Mouse (Mus musculus) heart, embryonic 16.5 days (tissue): ENCODE measurements around the gene Sell. TPM values are rescaled to one million over a fixed set of nuclear protein-coding genes. Genes with fewer than 3 reads are reported as not detected.

Experiments
- ATAC-seq: fragments of 200-750 bp; cut with Nextera tagmentation; replicated peaks from 2 replicates; pipeline ENCODE4 v1.8.0; 2017; ENCODE audit warnings: moderate number of reproducible peaks; ENCODE audit not compliant: insufficient read depth, low FRiP score; ENCODE audit errors: extremely low read depth
- H3K27ac ChIP-seq: fragments of 300-500 bp; sonication (generic); 2 replicates; pipeline ENCODE4 v1.5.1; 2014; ENCODE audit warnings: mild to moderate bottlenecking, low read length, control low read depth, moderate library complexity
- H3K27me3 ChIP-seq: fragments of 300-500 bp; sonication (generic); 2 replicates; pipeline ENCODE4 v1.6.1; 2014; ENCODE audit warnings: low read length, mixed read lengths; ENCODE audit not compliant: control insufficient read depth, insufficient read depth
- H3K36me3 ChIP-seq: fragments of 300-500 bp; sonication (generic); 2 replicates; pipeline ENCODE4 v1.6.1; 2014; ENCODE audit not compliant: control insufficient read depth, insufficient read depth
- H3K4me1 ChIP-seq: fragments of 300-500 bp; sonication (generic); 2 replicates; pipeline ENCODE4 v1.6.1; 2014; ENCODE audit warnings: low read length, mixed read lengths; ENCODE audit not compliant: control insufficient read depth, insufficient read depth
- H3K4me2 ChIP-seq: fragments of 300-500 bp; sonication (generic); 2 replicates; pipeline ENCODE4 v1.6.1; 2014; ENCODE audit warnings: low read depth, mild to moderate bottlenecking, control low read depth, low read length
- H3K4me3 ChIP-seq: fragments of 300-500 bp; sonication (generic); 2 replicates; pipeline ENCODE4 v1.5.1; 2014; ENCODE audit warnings: mild to moderate bottlenecking, control low read depth, low read length
- H3K9ac ChIP-seq: fragments of 300-500 bp; sonication (generic); 2 replicates; pipeline ENCODE4 v1.6.1; 2014; ENCODE audit warnings: low read length, control low read depth
- H3K9me3 ChIP-seq: fragments of 300-500 bp; sonication (generic); replicated peaks from 2 replicates; pipeline ENCODE4 v1.6.1; 2016; ENCODE audit warnings: low read length; ENCODE audit not compliant: control insufficient read depth
- WGBS: fragments of 180-500 bp; shearing (Covaris S2); extraction: QIAGEN DNeasy Blood & Tissue Kit; methylation state at CpG from one replicate; pipeline ENCODE4 v1.1.7; 2014; 5-methylcytosine and 5-hydroxymethylcytosine counted together
- polyA plus RNA-seq: library from polyadenylated mRNA; unstranded; fragments of >200 nt; fragmentation: Nextera tagmentation; extraction: Ambion mirVana; gene quantifications from 2 replicates; pipeline ENCODE4 v1.2.1, GENCODE M21; 2015

Gene Sell
- polyA plus RNA-seq, 1 experiment from 2014 or later: 21.8 TPM

- no peak for ATAC-seq
- no peak overlapping the region for H3K4me2 ChIP-seq
- H3K36me3 ChIP-seq: no peaks in the 10 kb centered on the region
These were observed 8.7 kb downstream of the Sell start for GRCm38 (mm10) chr1:164070461-164070860.

GRCm38 (mm10) chr1:164071111-164071510 lies 9.3 kb downstream of the Sell start:
- Histone ChIP-seq H3K4me3 (no peak overlapping the region), H3K4me1 (no peaks in the 10 kb centered on the region), H3K9me3 (no peaks in the 10 kb centered on the region), H3K9ac (no peak overlapping the region), H3K27ac (peak overlapping the region; percentile 18; the same call in 1 of the 2 replicates), H3K27me3 (no peaks in the 10 kb centered on the region), H3K4me2 (no peak overlapping the region), H3K36me3 (no peaks in the 10 kb centered on the region)
- WGBS: 69% methylated on average over 7 of the region's 7 CpGs
- no peak for ATAC-seq

More at GRCm38 (mm10) chr1:164070461-164070860, 8.7 kb downstream of the Sell start:
- Histone ChIP-seq H3K9ac (no peak overlapping the region), H3K4me3 (no peak overlapping the region), H3K4me1 (no peaks in the 10 kb centered on the region), H3K27ac (no peak overlapping the region), H3K9me3 (no peaks in the 10 kb centered on the region), H3K27me3 (no peaks in the 10 kb centered on the region)
- 78% methylated on average over 4 of the region's 4 CpGs for WGBS

GRCm38 (mm10) chr1:164072001-164072400 lies 10.2 kb downstream of the Sell start:
- no peaks in the 10 kb centered on the region for H3K9me3 ChIP-seq
- H3K36me3 ChIP-seq: no peaks in the 10 kb centered on the region
- H3K4me3 ChIP-seq: no peak overlapping the region
- H3K9ac ChIP-seq: no peak overlapping the region
- no peaks in the 10 kb centered on the region for H3K27me3 ChIP-seq
- H3K27ac ChIP-seq: peak overlapping the region; percentile 59
- no peak overlapping the region for H3K4me2 ChIP-seq
- ATAC-seq: no peak
- no peaks in the 10 kb centered on the region for H3K4me1 ChIP-seq
- WGBS: 78% methylated on average over 4 of the region's 4 CpGs

DNA sequence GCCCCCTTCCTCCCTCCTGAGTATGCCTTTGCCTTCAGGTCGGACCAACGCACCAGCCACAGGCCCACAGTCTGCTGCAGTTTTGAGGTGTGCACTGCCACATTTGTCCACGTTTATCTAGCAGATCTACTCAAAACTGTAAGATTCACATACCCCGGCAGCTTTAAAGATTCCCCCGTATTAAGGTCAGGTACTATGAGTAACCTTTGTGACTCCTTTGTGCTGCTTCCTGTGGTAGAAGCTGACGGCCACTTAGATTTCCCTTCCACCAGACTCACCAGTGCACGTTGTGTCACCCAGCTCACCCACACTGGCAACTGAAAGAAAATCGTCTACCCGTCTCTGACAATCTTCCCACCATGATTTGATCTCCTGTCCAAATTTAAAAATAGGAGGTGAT lies 11.3 kb downstream of the Sell start:
- WGBS: 80% methylated on average over 9 of the region's 9 CpGs
- Histone ChIP-seq H3K27me3 (no peaks in the 10 kb centered on the region), H3K36me3 (no peaks in the 10 kb centered on the region), H3K9ac (no peak overlapping the region), H3K4me1 (no peaks in the 10 kb centered on the region), H3K4me3 (no peak overlapping the region), H3K9me3 (no peaks in the 10 kb centered on the region), H3K4me2 (no peak overlapping the region), H3K27ac (peak overlapping the region; percentile 16; the same call in 1 of the 2 replicates)
- no peak for ATAC-seq

GRCm38 (mm10) chr1:164073803-164074202 lies 12.0 kb downstream of the Sell start:
- Histone ChIP-seq H3K27me3 (no peaks in the 10 kb centered on the region), H3K27ac (peak overlapping the region; percentile 7; the same call in 1 of the 2 replicates), H3K4me1 (no peaks in the 10 kb centered on the region), H3K4me3 (no peak overlapping the region), H3K4me2 (no peak overlapping the region), H3K9me3 (no peaks in the 10 kb centered on the region), H3K9ac (no peak overlapping the region), H3K36me3 (no peaks in the 10 kb centered on the region)
- no peak for ATAC-seq
- WGBS: 57% methylated on average over 7 of the region's 7 CpGs

- H3K9ac ChIP-seq: no peak overlapping the region
- H3K27ac ChIP-seq: no peak overlapping the region
- H3K36me3 ChIP-seq: no peaks in the 10 kb centered on the region
- no peaks in the 10 kb centered on the region for H3K9me3 ChIP-seq
- no peak overlapping the region for H3K4me2 ChIP-seq
- WGBS: 74% methylated on average over 2 of the region's 2 CpGs
- no peaks in the 10 kb centered on the region for H3K4me1 ChIP-seq
- H3K27me3 ChIP-seq: no peaks in the 10 kb centered on the region
- no peak for ATAC-seq
- no peak overlapping the region for H3K4me3 ChIP-seq
These were observed 12.9 kb downstream of the Sell start for GRCm38 (mm10) chr1:164074606-164075140.

GRCm38 (mm10) chr1:164075416-164075815 lies 13.6 kb downstream of the Sell start:
- ATAC-seq: no peak
- Histone ChIP-seq H3K4me3 (no peak overlapping the region), H3K27me3 (no peaks in the 10 kb centered on the region), H3K4me1 (no peaks in the 10 kb centered on the region), H3K36me3 (no peaks in the 10 kb centered on the region), H3K27ac (no peak overlapping the region), H3K9ac (no peak overlapping the region), H3K9me3 (no peaks in the 10 kb centered on the region), H3K4me2 (no peak overlapping the region)
- 92% methylated on average over 1 of the region's 1 CpGs for WGBS

- H3K27me3 ChIP-seq: no peaks in the 10 kb centered on the region
- H3K4me2 ChIP-seq: no peak overlapping the region
- H3K27ac ChIP-seq: no peak overlapping the region
- H3K9me3 ChIP-seq: no peaks in the 10 kb centered on the region
- no peaks in the 10 kb centered on the region for H3K36me3 ChIP-seq
- no peaks in the 10 kb centered on the region for H3K4me1 ChIP-seq
- no peak overlapping the region for H3K4me3 ChIP-seq
- no peak overlapping the region for H3K9ac ChIP-seq
- WGBS: 59% methylated on average over 1 of the region's 1 CpGs
- ATAC-seq: no peak
These were observed 14.7 kb downstream of the Sell start for GRCm38 (mm10) chr1:164076441-164076840.

- Histone ChIP-seq H3K4me3 (no peak overlapping the region), H3K27ac (no peak overlapping the region), H3K9ac (no peak overlapping the region), H3K4me2 (no peak overlapping the region), H3K36me3 (no peaks in the 10 kb centered on the region), H3K4me1 (no peaks in the 10 kb centered on the region), H3K9me3 (no peaks in the 10 kb centered on the region), H3K27me3 (no peaks in the 10 kb centered on the region)
- ATAC-seq: no peak
- 66% methylated on average over 3 of the region's 3 CpGs for WGBS
These were observed 15.2 kb downstream of the Sell start for GRCm38 (mm10) chr1:164077031-164077430.
